Mouse (Mus musculus) ES-E14 (cell line): ENCODE results near the gene Lck. TPM values are rescaled to one million over a fixed set of nuclear protein-coding genes. Genes with fewer than 3 reads are reported as not detected.

ENCODE experiments used
- DNase-seq: peaks from one replicate; pipeline ENCODE4 v3.0.0-alpha.2; 2013; ENCODE audit warnings: low read depth, low spot score
- H3K27ac ChIP-seq: 2 replicates; pipeline ENCODE4 v1.5.1; 2012; ENCODE audit warnings: low read depth, mild to moderate bottlenecking, low read length, moderate library complexity, mixed read lengths; ENCODE audit not compliant: poor library complexity, insufficient read depth, severe bottlenecking
- H3K36me3 ChIP-seq: 2 replicates; pipeline ENCODE4 v1.6.1; 2012; ENCODE audit warnings: mild to moderate bottlenecking, low read length, moderate library complexity, mixed read lengths; ENCODE audit not compliant: control insufficient read depth, poor library complexity, insufficient read depth, severe bottlenecking
- H3K4me1 ChIP-seq, 2 experiments: fragments of 150-350 bp in 1 of 2; sonication (generic) in 1 of 2; 2 replicates each; pipeline ENCODE4 v1.6.1; 2012; ENCODE audit warnings: low read length in 2 of 2, mild to moderate bottlenecking in 1 of 2, mixed read lengths in 1 of 2; ENCODE audit not compliant: control insufficient read depth in 2 of 2, insufficient read depth in 2 of 2, poor library complexity in 1 of 2
- H3K4me3 ChIP-seq, 2 experiments: fragments of 150-350 bp in 1 of 2; sonication (generic) in 1 of 2; 2 replicates each; pipeline ENCODE4 v1.5.1; 2012; ENCODE audit warnings: low read length in 2 of 2, low read depth in 1 of 2, mild to moderate bottlenecking in 1 of 2, mixed read lengths in 1 of 2; ENCODE audit not compliant: insufficient read depth in 1 of 2, poor library complexity in 1 of 2, severe bottlenecking in 1 of 2
- H3K9ac ChIP-seq: 2 replicates; pipeline ENCODE4 v1.6.1; 2012; ENCODE audit warnings: low read depth, mild to moderate bottlenecking, low read length, mixed read lengths; ENCODE audit not compliant: poor library complexity, insufficient read depth, severe bottlenecking
- H3K9me3 ChIP-seq: fragments of 150-350 bp; sonication (generic); 2 replicates; pipeline ENCODE4 v1.6.1; 2012; ENCODE audit warnings: low read depth, mild to moderate bottlenecking, low read length; ENCODE audit not compliant: control insufficient read depth, insufficient read depth
- CHD2 ChIP-seq: IDR thresholded peaks from 2 replicates; pipeline ENCODE4 v1.6.1; 2014; ENCODE audit warnings: mild to moderate bottlenecking, low read depth, low read length, inconsistent platforms
- HCFC1 ChIP-seq: IDR thresholded peaks from 2 replicates; pipeline ENCODE4 v1.6.1; 2012; ENCODE audit warnings: low read length, inconsistent platforms, borderline replicate concordance; ENCODE audit not compliant: insufficient read depth
- MAFK ChIP-seq: IDR thresholded peaks from 2 replicates; pipeline ENCODE4 v1.6.1; 2014; ENCODE audit warnings: mild to moderate bottlenecking, low read depth, low read length, inconsistent platforms; ENCODE audit not compliant: insufficient read depth
- ZC3H11A ChIP-seq: IDR thresholded peaks from 2 replicates; pipeline ENCODE4 v1.6.1; 2012; ENCODE audit warnings: low read depth, mild to moderate bottlenecking, inconsistent platforms, low read length, borderline replicate concordance
- ZNF384 ChIP-seq: IDR thresholded peaks from 2 replicates; pipeline ENCODE4 v1.6.1; 2012; ENCODE audit warnings: low read depth, low read length, inconsistent platforms
- in situ Hi-C, 2 experiments: fragments of 600-800 bp; cut with MboI; formaldehyde crosslinking; loops; one replicate each; pipeline ENCODE4 v1.15.1; 2025; ENCODE audit warnings: low sequenced_read_pairs in 2 of 2, inconsistent platforms in 1 of 2; ENCODE audit not compliant: unreplicated experiment in 2 of 2
- total RNA-seq: library from RNA; depleted of rRNA; stranded (reverse); fragments of 300-350 nt; gene quantifications from 2 replicates; pipeline ENCODE4 v1.2.3, GENCODE M21; 2012

Lck gene
- total RNA-seq, 1 experiment = 19.1 TPM

DNA sequence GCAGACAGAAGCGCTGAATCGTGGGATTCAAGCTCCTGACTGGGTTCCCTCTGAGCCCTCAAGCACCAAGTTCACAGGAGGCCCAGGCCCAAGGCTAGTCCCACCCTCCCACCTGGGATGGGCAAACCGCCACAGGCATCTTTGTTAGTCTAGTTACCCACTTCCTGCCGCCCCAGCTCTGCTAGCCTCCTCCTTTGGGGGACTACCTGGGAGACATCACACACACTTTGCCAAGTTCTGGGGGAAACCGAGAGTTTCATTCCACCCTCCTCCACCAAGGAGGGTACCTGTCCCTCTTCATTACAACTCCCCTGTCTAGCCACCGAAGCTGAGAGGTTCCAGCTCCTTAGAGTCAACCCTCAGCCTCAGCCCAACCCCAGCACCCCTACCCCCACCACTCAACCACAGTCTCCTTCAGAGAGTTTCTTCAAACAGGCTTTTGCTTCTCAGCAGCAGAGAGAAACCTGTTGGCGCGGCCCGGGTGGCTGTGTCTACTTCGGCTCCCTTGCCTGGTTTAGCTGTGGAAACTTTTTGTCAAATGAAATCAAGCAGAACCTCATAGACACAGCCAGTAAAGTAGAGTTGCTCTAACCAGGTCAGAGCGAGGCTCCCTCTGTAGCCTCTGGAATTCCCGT lies 15.0 kb downstream of the Lck start:
- 0 out of 2 replicates have a peak overlapping the region, but pooled peaks have one; percentile 7 for H3K9ac ChIP-seq
- H3K9me3 ChIP-seq = no peaks in the 10 kb centered on the region
- H3K36me3 ChIP-seq = no peaks in the 10 kb centered on the region
- peaks cover 5 to 16% of the 10 kb centered on the region in 2 experiments; a peak in 3 of 4 replicates for H3K4me1 ChIP-seq
- DNase-seq = no peak
- in situ Hi-C loops = no loop called here
- no peak overlapping the region for H3K4me3 ChIP-seq
- no peak overlapping the region for H3K27ac ChIP-seq
- TF ChIP-seq ZC3H11A = no peak
- no peak for TF ChIP-seq HCFC1
- no peak for TF ChIP-seq MAFK
- TF ChIP-seq CHD2 = no peak
- no peak for TF ChIP-seq ZNF384

DNA sequence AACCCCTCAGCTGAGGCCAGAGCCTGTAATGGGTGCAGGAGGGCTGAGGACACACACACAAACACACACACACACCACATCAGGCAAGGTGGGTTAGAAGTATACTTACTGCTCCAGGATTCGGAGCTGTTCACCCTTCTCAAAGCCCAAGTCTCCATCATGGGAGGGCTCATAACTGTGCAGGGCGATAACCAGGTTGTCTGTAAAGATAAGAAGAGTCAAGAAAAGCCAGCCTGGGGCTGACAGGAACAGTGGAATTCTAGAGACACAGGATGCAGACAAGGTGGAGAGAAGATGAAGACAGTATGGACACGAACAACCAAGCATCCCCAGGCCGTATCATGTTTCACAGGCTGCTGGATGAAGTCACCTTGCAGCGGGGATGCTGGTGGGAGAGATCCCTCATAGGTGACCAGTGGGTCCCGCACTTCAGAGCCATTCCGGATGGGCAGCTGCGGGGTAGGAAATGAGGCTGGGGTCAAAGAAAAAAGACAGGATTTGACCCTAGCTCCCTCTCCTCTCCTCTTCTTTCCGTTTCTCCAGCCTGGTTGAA lies 16.1 kb downstream of the Lck start:
- no peaks in the 10 kb centered on the region for H3K36me3 ChIP-seq
- TF ChIP-seq ZNF384 = no peak
- no peak for TF ChIP-seq MAFK
- no peak for TF ChIP-seq HCFC1
- TF ChIP-seq ZC3H11A = no peak
- TF ChIP-seq CHD2 = no peak
- peaks cover 5 to 16% of the 10 kb centered on the region in 2 experiments; a peak in 3 of 4 replicates for H3K4me1 ChIP-seq
- peak overlapping the region; percentile 78; the same call in 1 of the 2 replicates for H3K9ac ChIP-seq
- in situ Hi-C loops = no loop called here
- H3K27ac ChIP-seq = no peak overlapping the region
- H3K9me3 ChIP-seq = no peaks in the 10 kb centered on the region
- DNase-seq = no peak
- H3K4me3 ChIP-seq = peak overlapping the region in 1 of 2 experiments; percentile 70; a peak in 2 of 4 replicates

DNA sequence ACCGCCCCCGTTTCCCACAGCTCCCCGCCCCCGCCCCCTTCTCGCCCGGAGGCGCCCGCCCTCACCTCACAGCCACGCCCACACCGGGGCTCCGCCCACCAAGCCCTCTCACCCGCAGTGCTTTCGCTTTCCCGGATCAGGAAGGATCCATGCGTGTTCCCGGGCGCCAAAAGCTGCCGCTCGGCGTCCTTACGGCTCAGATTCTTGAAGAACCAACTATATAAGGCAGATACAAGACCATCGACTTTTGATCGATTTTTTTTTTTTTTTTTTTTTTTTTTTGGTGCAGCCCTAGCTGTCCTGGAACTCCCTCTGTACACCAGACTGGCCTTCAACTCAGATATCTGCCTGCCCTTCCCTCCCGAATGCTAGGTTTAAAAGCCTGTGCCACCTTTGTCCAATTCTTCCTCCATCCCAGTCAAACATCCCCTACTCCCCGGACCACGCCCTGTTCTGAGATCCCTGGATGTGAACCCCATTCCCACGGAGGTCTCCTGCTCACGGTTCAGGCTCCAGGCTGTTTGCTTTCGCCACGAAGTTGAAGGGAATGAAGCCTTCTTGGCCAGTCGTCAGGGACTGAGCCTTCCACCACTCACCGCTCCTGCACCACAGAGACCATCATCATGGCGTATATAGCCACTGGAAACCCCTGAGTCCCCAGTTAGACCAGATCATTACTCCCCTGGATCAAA lies 16.8 kb downstream of the Lck start:
- TF ChIP-seq MAFK = no peak
- peak; percentile 30; the same call in 1 of the 2 replicates for TF ChIP-seq ZNF384
- H3K9me3 ChIP-seq = no peaks in the 10 kb centered on the region
- DNase-seq = peak; percentile 94
- H3K9ac ChIP-seq = peak overlapping the region; percentile 78
- peak overlapping the region; percentile 70 to 87 for H3K4me3 ChIP-seq
- H3K36me3 ChIP-seq = no peaks in the 10 kb centered on the region
- in situ Hi-C loops = no loop called here
- peak overlapping the region; percentile 65; the same call in 1 of the 2 replicates for H3K27ac ChIP-seq
- H3K4me1 ChIP-seq = peaks cover 5 to 16% of the 10 kb centered on the region in 2 experiments; a peak in 3 of 4 replicates

DNA sequence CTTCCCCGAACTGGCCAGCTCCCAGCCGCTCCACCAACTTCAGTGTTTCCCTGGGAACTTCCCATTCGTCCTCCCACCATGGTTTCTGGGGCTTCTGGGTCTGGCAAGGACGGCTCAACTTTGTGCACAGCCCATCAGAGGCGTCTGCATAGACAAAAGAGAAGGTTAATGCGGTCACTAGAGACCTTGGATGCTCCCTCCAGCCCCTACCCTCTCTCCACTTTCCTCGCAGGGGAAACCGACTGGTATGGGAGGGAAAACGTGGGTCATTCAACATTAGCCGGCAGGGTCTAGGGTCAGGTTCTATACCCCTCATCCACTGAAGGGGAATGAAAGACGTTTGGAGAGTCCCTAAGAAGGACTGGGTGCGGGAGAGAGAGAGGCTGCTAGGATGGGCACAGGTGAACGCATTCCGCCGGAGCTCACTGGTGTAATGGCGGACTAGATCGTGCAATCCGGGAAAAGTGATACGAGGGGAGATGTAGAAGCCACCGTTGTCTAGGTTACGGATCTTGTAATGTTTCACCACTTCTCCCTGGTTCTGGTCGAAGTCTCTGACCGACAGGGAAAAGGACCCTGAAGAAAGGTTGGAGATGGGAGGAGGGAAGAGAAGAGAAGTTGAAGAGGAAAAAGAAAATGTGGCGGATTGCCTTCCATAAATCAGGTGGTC lies 17.4 kb downstream of the Lck start:
- DNase-seq = no peak
- Histone ChIP-seq H3K4me3 (peak overlapping the region; percentile 70 to 87), H3K4me1 (peaks cover 5 to 16% of the 10 kb centered on the region in 2 experiments; a peak in 3 of 4 replicates), H3K36me3 (peaks cover 2% of the 10 kb centered on the region; the same call in 1 of the 2 replicates), H3K27ac (peak overlapping the region; percentile 80; the same call in 1 of the 2 replicates), H3K9me3 (no peaks in the 10 kb centered on the region), H3K9ac (peak overlapping the region; percentile 90)
- 0 out of 2 replicates have a peak, but pooled peaks have one; percentile 20 for TF ChIP-seq HCFC1
- TF ChIP-seq ZNF384 = no peak
- in situ Hi-C loops = no loop called here
